Mouse (Mus musculus): ENCODE results near the gene Gopc.

Gopc gene

GRCm38 (mm10) chr10:52381845-52382591 is at the start of gene Gopc:
Gene Gopc, minus strand, starts transcription at chr10:52382124.
- peak; percentile 93 for DNase-seq (ENCODE audit: extremely low spot score)

GRCm38 (mm10) chr10:52430953-52431352 is 49.0 kb upstream of the Gopc start:
- DNase-seq (ENCODE audit: extremely low spot score) = no peak

- no peak for DNase-seq (ENCODE audit: extremely low spot score)
Measured at GRCm38 (mm10) chr10:52427634-52428415, 45.9 kb upstream of the Gopc start.

GRCm38 (mm10) chr10:52426314-52426980 is 44.5 kb upstream of the Gopc start:
- DNase-seq (ENCODE audit: extremely low spot score) = no peak

GRCm38 (mm10) chr10:52423097-52423496 is 41.2 kb upstream of the Gopc start:
- no peak for DNase-seq (ENCODE audit: extremely low spot score)

- no peak for DNase-seq (ENCODE audit: extremely low spot score)
Measured at GRCm38 (mm10) chr10:52421716-52422115, 39.8 kb upstream of the Gopc start.

- no peak for DNase-seq (ENCODE audit: extremely low spot score)
Measured at GRCm38 (mm10) chr10:52420526-52420925, 38.6 kb upstream of the Gopc start.

GRCm38 (mm10) chr10:52419402-52419801 is 37.5 kb upstream of the Gopc start:
- no peak for DNase-seq (ENCODE audit: extremely low spot score)

GRCm38 (mm10) chr10:52418931-52419330 is 37.0 kb upstream of the Gopc start:
- no peak for DNase-seq (ENCODE audit: extremely low spot score)

GRCm38 (mm10) chr10:52417998-52418860 is 36.3 kb upstream of the Gopc start:
- DNase-seq (ENCODE audit: extremely low spot score) = no peak

- DNase-seq (ENCODE audit: extremely low spot score) = peak; percentile 98
Measured at GRCm38 (mm10) chr10:52417299-52417997, 35.5 kb upstream of the Gopc start, which contains the start of gene Nus1. Gene Nus1, plus strand, starts transcription at chr10:52417547.

- DNase-seq (ENCODE audit: extremely low spot score) = no peak
Measured at GRCm38 (mm10) chr10:52416458-52416857, 34.5 kb upstream of the Gopc start.

- no peak for DNase-seq (ENCODE audit: extremely low spot score)
Measured at GRCm38 (mm10) chr10:52415020-52415419, 33.1 kb upstream of the Gopc start.

- no peak for DNase-seq (ENCODE audit: extremely low spot score)
Measured at GRCm38 (mm10) chr10:52407526-52407925, 25.6 kb upstream of the Gopc start.

- DNase-seq (ENCODE audit: extremely low spot score) = no peak
Measured at GRCm38 (mm10) chr10:52405160-52405559, 23.2 kb upstream of the Gopc start.

GRCm38 (mm10) chr10:52399722-52400121 is 17.8 kb upstream of the Gopc start:
- no peak for DNase-seq (ENCODE audit: extremely low spot score)

- DNase-seq (ENCODE audit: extremely low spot score) = no peak
Measured at GRCm38 (mm10) chr10:52398715-52399114, 16.8 kb upstream of the Gopc start.

GRCm38 (mm10) chr10:52396647-52397046 is 14.7 kb upstream of the Gopc start:
- DNase-seq (ENCODE audit: extremely low spot score) = no peak

GRCm38 (mm10) chr10:52391208-52391607 is 9.3 kb upstream of the Gopc start:
- DNase-seq (ENCODE audit: extremely low spot score) = no peak

- DNase-seq (ENCODE audit: extremely low spot score) = no peak
Measured at GRCm38 (mm10) chr10:52389438-52389837, 7.5 kb upstream of the Gopc start.

- no peak for DNase-seq (ENCODE audit: extremely low spot score)
Measured at GRCm38 (mm10) chr10:52388922-52389430, 7.1 kb upstream of the Gopc start, which contains the start of gene Nepn. Gene Nepn, plus strand, starts transcription at chr10:52388972.
